Mouse (Mus musculus) limb, embryonic 15.5 days (tissue): ENCODE measurements around the gene Smurf2. TPM values are rescaled to one million over a fixed set of nuclear protein-coding genes. Genes with fewer than 3 reads are reported as not detected.

Experiments used
- microRNA-seq: library from miRNA; unstranded; fragments of <30 nt; microRNA quantifications from one replicate; pipeline ENCODE4, GENCODE M21; 2016
- polyA plus RNA-seq: library from polyadenylated mRNA; unstranded; fragments of >200 nt; fragmentation: Nextera tagmentation; extraction: Ambion mirVana; gene quantifications from 2 replicates; pipeline ENCODE4 v1.2.1, GENCODE M21; 2015

Gene Smurf2
- polyA plus RNA-seq, 1 experiment from 2014 or later, result 13.4 TPM

Small RNAs within 50 kb of the gene (microRNA-seq; reads per million reads assigned to microRNA genes)
- not detected for gene Gm25994
- not detected for gene Gm27322
- gene Mir3064, result 9.4 reads per million, percentile 25 among the genes with 10 or more reads in this experiment

Other genes starting within 250 kb of the Smurf2 start
- 44.2 and 54.6 TPM in 2 replicates for gene Pecam1, start 170.1 kb downstream of the Smurf2 start, polyA plus RNA-seq
- 2.3 and 2.9 TPM in 2 replicates for gene Milr1, start 169.5 kb downstream of the Smurf2 start, polyA plus RNA-seq
- gene Polg2, start 141.2 kb downstream of the Smurf2 start, polyA plus RNA-seq, result 9.8 and 13.3 TPM in 2 replicates
- gene Ddx5, start 131.5 kb downstream of the Smurf2 start, polyA plus RNA-seq, result 284 and 288 TPM in 2 replicates
- 21.9 and 22.5 TPM in 2 replicates for gene Cep95, start 131.5 kb downstream of the Smurf2 start, polyA plus RNA-seq
- 277 and 281 TPM in 2 replicates for gene Kpna2, start 78.8 kb upstream of the Smurf2 start, polyA plus RNA-seq
- 1.9 and 2.1 TPM in 2 replicates for gene 1810010H24Rik, start 105.0 kb upstream of the Smurf2 start, polyA plus RNA-seq
- 23.6 and 31.1 TPM in 2 replicates for gene Bptf, start 211.4 kb upstream of the Smurf2 start, polyA plus RNA-seq